Mouse (Mus musculus): ENCODE measurements around the gene Rpgrip1l. TPM values are rescaled to one million over a fixed set of nuclear protein-coding genes. Genes with fewer than 3 reads are reported as not detected.

Rpgrip1l gene
- polyA plus RNA-seq, 1 experiment from 2014 or later, result 13.1 TPM

GRCm38 (mm10) chr8:91324916-91325315 is 11.9 kb upstream of the Rpgrip1l start:
- DNase-seq (ENCODE audit: low spot score), result no peak
- Histone ChIP-seq H3K9me3 (replicated peaks) (no peaks in the 10 kb centered on the region), H3K36me3 (peaks cover 24% of the 10 kb centered on the region), H3K27me3 (ENCODE audit: low read depth, poor library complexity, severe bottlenecking) (no peaks in the 10 kb centered on the region), H3K27ac (no peak overlapping the region), H3K4me3 (no peak overlapping the region), H3K4me1 (peaks cover 32% of the 10 kb centered on the region)
- WGBS, result 78% methylated on average over 4 of the region's 4 CpGs

DNA sequence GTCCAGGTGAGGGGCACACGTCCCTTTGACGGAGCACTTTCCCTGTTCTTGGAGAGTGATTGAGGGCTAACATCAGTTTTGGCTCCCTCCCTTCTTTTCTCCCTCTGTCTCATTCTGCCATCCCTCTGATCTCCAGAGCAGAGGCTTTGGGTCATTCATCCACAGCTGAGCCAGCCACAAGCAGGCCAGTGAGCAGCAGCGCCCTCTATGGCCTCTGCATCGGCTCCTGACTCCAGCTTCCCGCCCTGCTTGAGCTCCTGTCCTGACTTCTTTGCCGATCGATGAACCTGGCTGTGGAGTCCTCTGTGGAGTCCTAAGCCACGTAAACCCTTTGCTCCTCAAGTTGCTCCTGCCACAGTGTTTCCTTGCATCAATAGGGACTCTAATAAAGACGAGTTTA is 11.2 kb upstream of the Rpgrip1l start:
- no peak overlapping the region for H3K4me3 ChIP-seq
- DNase-seq (ENCODE audit: low spot score), result no peak
- peaks cover 26% of the 10 kb centered on the region for H3K4me1 ChIP-seq
- 52% methylated on average over 9 of the region's 9 CpGs for WGBS
- peaks cover 24% of the 10 kb centered on the region for H3K36me3 ChIP-seq
- H3K27me3 ChIP-seq (ENCODE audit: low read depth, poor library complexity, severe bottlenecking), result no peaks in the 10 kb centered on the region
- no peak overlapping the region for H3K27ac ChIP-seq
- H3K9me3 ChIP-seq (replicated peaks), result no peaks in the 10 kb centered on the region

DNA sequence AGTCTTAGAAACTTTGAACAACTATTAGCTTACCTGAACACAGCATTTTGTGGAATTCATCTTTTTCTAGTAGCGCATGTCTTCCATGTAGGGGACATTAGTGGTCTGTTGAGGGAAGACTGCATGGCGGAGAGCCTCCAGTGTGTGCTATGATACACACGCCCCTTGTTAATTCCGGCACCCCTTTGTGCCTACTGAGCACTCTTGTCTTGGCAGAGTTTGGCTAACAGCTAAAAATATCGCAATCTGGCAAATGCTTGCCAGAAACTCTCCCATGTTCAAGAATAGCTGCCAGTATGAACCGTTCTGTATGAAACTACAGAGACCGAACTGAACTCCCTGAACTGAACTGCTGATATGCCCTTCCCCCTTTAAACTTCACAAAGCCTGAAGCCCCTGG is 10.4 kb upstream of the Rpgrip1l start:
- Histone ChIP-seq H3K36me3 (peaks cover 27% of the 10 kb centered on the region), H3K27me3 (ENCODE audit: low read depth, poor library complexity, severe bottlenecking) (no peaks in the 10 kb centered on the region), H3K4me3 (no peak overlapping the region), H3K27ac (no peak overlapping the region), H3K4me1 (peaks cover 18% of the 10 kb centered on the region), H3K9me3 (replicated peaks) (no peaks in the 10 kb centered on the region)
- WGBS, result 96% methylated on average over 7 of the region's 7 CpGs
- DNase-seq (ENCODE audit: low spot score), result no peak

DNA sequence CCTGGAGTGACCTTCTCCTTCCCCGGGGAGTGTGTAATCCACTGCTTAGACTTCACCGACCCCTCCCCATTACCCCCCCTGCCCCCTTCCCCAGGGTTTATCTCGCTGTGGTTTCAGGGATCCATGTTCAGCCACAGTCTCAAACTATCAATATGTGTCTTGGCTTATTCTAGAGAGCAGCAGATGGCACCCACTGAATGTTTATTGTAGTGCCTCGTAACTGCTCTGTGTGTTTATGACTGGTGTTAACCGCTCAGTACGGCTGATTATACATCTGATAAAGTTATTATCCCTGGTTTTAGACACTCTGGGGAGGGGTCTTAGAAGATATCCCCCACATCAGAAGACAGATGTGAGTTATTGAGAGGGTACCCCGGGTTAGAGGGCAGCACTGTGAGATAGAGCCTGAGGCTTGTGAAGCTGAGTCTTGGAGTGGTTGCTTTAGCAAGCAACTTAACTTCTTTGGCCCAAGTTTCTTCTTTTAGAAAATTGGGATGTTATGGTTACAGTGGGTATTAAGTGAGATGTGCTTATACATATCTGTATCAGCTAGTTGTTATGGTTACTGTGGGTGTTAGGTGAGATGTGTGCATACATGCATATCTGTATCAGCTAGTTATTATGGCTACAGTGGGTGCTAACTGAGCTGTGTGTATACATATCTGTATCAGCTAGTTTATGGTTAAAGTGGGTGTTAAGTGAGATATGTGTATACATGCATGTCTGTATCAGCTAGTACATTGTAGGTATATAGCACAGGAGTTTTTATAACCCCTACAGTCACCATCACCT is 6.1 kb upstream of the Rpgrip1l start:
- H3K27me3 ChIP-seq (ENCODE audit: low read depth, poor library complexity, severe bottlenecking), result no peaks in the 10 kb centered on the region
- H3K9me3 ChIP-seq (replicated peaks), result no peaks in the 10 kb centered on the region
- H3K4me1 ChIP-seq, result peaks cover 14% of the 10 kb centered on the region
- DNase-seq (ENCODE audit: low spot score), result no peak
- peaks cover 13% of the 10 kb centered on the region; the same call in 1 of the 2 replicates for H3K36me3 ChIP-seq
- no peak overlapping the region for H3K27ac ChIP-seq
- no peak overlapping the region for H3K4me3 ChIP-seq
- WGBS, result 84% methylated on average over 7 of the region's 7 CpGs

- no peak for DNase-seq (ENCODE audit: low spot score)
- Histone ChIP-seq H3K27me3 (ENCODE audit: low read depth, poor library complexity, severe bottlenecking) (no peaks in the 10 kb centered on the region), H3K9me3 (replicated peaks) (no peaks in the 10 kb centered on the region), H3K4me1 (peaks cover 10% of the 10 kb centered on the region), H3K36me3 (peaks cover 13% of the 10 kb centered on the region; the same call in 1 of the 2 replicates), H3K4me3 (no peak overlapping the region), H3K27ac (no peak overlapping the region)
- WGBS, result 93% methylated on average over 5 of the region's 5 CpGs
Observed at GRCm38 (mm10) chr8:91317567-91318227, 4.6 kb upstream of the Rpgrip1l start.

DNA sequence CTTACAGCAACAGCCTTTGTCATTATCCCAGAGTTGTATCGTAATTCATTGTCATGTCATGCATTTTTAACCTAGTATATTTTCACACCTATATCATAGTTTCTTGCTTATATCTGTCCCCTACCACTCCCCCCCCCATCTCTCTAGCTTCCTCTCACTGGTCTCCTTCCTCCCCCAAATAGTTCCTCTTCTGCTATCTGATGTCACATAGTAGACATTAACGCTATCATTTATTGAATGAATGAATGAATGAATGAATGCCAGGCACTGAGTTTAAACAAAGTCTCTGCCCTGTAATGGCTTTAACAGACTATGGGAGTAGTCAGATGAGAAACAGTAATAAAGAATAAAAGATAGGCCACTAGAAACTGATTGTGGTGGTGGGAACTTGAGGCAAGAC is 720 bp downstream of the Rpgrip1l start:
- Histone ChIP-seq H3K36me3 (0 out of 2 replicates have a peak, but pooled peaks cover 8% of the 10 kb centered on the region), H3K4me1 (peaks cover 19% of the 10 kb centered on the region), H3K27ac (peak overlapping the region; percentile 94), H3K9me3 (replicated peaks) (no peaks in the 10 kb centered on the region), H3K4me3 (peak overlapping the region; percentile 66), H3K27me3 (ENCODE audit: low read depth, poor library complexity, severe bottlenecking) (no peaks in the 10 kb centered on the region)
- WGBS, result 86% methylated on average over 2 of the region's 2 CpGs
- DNase-seq (ENCODE audit: low spot score), result no peak

GRCm38 (mm10) chr8:91304481-91305386 is 8.3 kb downstream of the Rpgrip1l start:
- H3K4me3 ChIP-seq, result peak overlapping the region; percentile 15; the same call in 1 of the 2 replicates
- peaks cover 7% of the 10 kb centered on the region; the same call in 1 of the 2 replicates for H3K36me3 ChIP-seq
- H3K27ac ChIP-seq, result peak overlapping the region; percentile 61
- H3K9me3 ChIP-seq (replicated peaks), result no peaks in the 10 kb centered on the region
- H3K4me1 ChIP-seq, result peaks cover 19% of the 10 kb centered on the region
- H3K27me3 ChIP-seq (ENCODE audit: low read depth, poor library complexity, severe bottlenecking), result peaks cover 28% of the 10 kb centered on the region
- 31% methylated on average over 17 of the region's 17 CpGs for whole genome bisulfite sequencing
- DNase-seq (ENCODE audit: low spot score), result peak; percentile 70

- H3K9me3 ChIP-seq (replicated peaks), result no peaks in the 10 kb centered on the region
- peaks cover 13% of the 10 kb centered on the region for H3K27me3 ChIP-seq (ENCODE audit: low read depth, poor library complexity, severe bottlenecking)
- H3K36me3 ChIP-seq, result peaks cover 9% of the 10 kb centered on the region; the same call in 1 of the 2 replicates
- 93% methylated on average over 2 of the region's 2 CpGs for WGBS
- H3K4me1 ChIP-seq, result peaks cover 13% of the 10 kb centered on the region
- no peak overlapping the region for H3K4me3 ChIP-seq
- H3K27ac ChIP-seq, result no peak overlapping the region
- no peak for DNase-seq (ENCODE audit: low spot score)
Observed at GRCm38 (mm10) chr8:91298672-91299071, 14.4 kb downstream of the Rpgrip1l start.

DNA sequence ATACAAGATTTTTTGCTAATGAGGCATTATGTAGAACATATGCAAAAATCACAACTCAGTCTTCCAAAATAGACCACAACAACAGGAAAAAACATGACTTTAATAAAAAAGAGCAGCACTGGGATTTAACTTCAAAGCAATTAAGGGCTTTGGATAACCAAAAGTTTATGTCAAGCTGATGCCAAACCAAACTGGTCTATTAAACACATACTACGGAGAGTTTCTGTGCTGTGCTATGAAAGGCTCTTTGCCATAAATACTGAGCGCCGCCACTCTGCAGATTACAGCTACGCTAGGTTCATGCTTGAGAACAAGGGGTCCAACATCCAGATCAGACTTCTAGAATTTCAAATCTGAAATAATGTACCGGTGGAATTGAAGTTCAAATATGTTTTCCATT is 17.3 kb downstream of the Rpgrip1l start:
- 78% methylated on average over 5 of the region's 5 CpGs for WGBS
- Histone ChIP-seq H3K27ac (no peak overlapping the region), H3K4me3 (no peak overlapping the region), H3K27me3 (ENCODE audit: low read depth, poor library complexity, severe bottlenecking) (no peaks in the 10 kb centered on the region), H3K4me1 (peaks cover 23% of the 10 kb centered on the region; the same call in 1 of the 2 replicates), H3K9me3 (replicated peaks) (no peaks in the 10 kb centered on the region), H3K36me3 (peaks cover 9% of the 10 kb centered on the region; the same call in 1 of the 2 replicates)
- no peak for DNase-seq (ENCODE audit: low spot score)

- Histone ChIP-seq H3K9me3 (replicated peaks) (no peaks in the 10 kb centered on the region), H3K4me1 (peaks cover 27% of the 10 kb centered on the region), H3K36me3 (no peaks in the 10 kb centered on the region), H3K27me3 (ENCODE audit: low read depth, poor library complexity, severe bottlenecking) (no peaks in the 10 kb centered on the region), H3K4me3 (no peak overlapping the region), H3K27ac (no peak overlapping the region)
- WGBS, result 74% methylated on average over 4 of the region's 4 CpGs
- no peak for DNase-seq (ENCODE audit: low spot score)
Observed at GRCm38 (mm10) chr8:91290576-91290975, 22.5 kb downstream of the Rpgrip1l start.

- peaks cover 7% of the 10 kb centered on the region; the same call in 1 of the 2 replicates for H3K4me1 ChIP-seq
- H3K27ac ChIP-seq, result no peak overlapping the region
- WGBS, result 88% methylated on average over 8 of the region's 8 CpGs
- no peaks in the 10 kb centered on the region for H3K36me3 ChIP-seq
- no peaks in the 10 kb centered on the region for H3K27me3 ChIP-seq (ENCODE audit: low read depth, poor library complexity, severe bottlenecking)
- no peak for DNase-seq (ENCODE audit: low spot score)
- no peak overlapping the region for H3K4me3 ChIP-seq
- no peaks in the 10 kb centered on the region for H3K9me3 ChIP-seq (replicated peaks)
Observed at GRCm38 (mm10) chr8:91286237-91286636, 26.8 kb downstream of the Rpgrip1l start.

- no peak overlapping the region for H3K27ac ChIP-seq
- DNase-seq (ENCODE audit: low spot score), result no peak
- WGBS, result 94% methylated on average over 1 of the region's 1 CpGs
- H3K27me3 ChIP-seq (ENCODE audit: low read depth, poor library complexity, severe bottlenecking), result no peaks in the 10 kb centered on the region
- H3K9me3 ChIP-seq (replicated peaks), result no peaks in the 10 kb centered on the region
- H3K4me1 ChIP-seq, result no peaks in the 10 kb centered on the region
- H3K4me3 ChIP-seq, result no peak overlapping the region
- no peaks in the 10 kb centered on the region for H3K36me3 ChIP-seq
Observed at GRCm38 (mm10) chr8:91283815-91284214, 29.2 kb downstream of the Rpgrip1l start.
